Mouse (Mus musculus): ENCODE data around the gene Rwdd1. TPM values are rescaled to one million over a fixed set of nuclear protein-coding genes. Genes with fewer than 3 reads are reported as not detected.

Gene Rwdd1
- 19.9 and 29.3 TPM in 2 replicates for polyA plus RNA-seq (2012; rRNA removed)

DNA sequence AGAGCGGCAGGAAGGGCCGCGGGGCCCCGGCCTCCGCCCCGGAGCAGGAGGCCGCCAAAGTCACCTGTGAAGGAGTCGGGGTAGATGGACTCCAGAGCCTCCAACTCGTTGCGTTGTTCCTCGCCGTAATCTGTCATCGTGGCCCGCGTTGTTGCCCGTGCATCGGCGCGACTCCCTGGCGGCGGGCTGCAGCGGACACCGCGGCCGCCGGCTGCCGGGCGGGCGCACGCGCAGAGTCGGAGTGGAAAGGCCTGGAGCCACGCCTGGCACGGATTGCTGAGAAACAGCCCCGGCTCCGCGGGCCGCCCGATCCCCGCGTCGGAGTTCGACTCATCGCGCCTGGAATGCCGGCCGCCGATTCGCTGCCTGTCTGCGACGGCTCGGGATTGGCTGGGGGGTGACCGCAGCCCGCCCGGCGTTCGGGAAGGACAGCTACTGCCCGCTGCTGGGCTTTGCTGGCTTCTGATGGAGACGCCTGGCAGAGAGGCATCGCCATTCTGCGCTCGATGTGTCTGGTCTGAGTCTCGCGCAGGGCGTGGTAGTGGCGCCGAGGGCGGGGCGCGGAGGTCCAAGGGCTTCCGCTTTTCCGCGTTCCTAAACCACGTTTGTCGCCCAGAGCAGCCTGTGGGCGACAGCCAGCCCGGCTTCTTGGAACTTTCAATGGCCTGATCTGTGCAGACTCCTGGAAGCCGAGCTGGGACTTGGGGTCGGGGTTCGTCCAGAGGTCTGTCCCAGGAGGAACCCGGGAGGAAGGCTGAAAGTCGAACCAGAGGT, at the start of gene Rwdd1:
Rwdd1 (minus strand) TSS at position 323 of the 774 bp plus-strand sequence.
- peak within 1 kb of the TSS; percentile 81 for H3K27ac ChIP-seq (ENCODE audit: insufficient read depth, low read depth, low read length)
- under 1% methylated on average over 82 of the region's 82 CpGs for WGBS
- no peaks in the 10 kb centered on the region for H3K27me3 ChIP-seq (ENCODE audit: control insufficient read depth, insufficient read depth, low read length)
- no peak for TF ChIP-seq CTCF (IDR thresholded peaks at IDR 0.05; ENCODE audit: extremely low read depth, insufficient read length, insufficient replicate concordance, low read depth, low read length)
- peak; percentile 46 for TF ChIP-seq POLR2A (IDR thresholded peaks at IDR 0.05; ENCODE audit: low read depth, low read length)
- no peaks in the 10 kb centered on the region for H3K36me3 ChIP-seq (ENCODE audit: control insufficient read depth, insufficient read depth, low read length)
- H3K4me3 ChIP-seq (ENCODE audit: low read depth, low read length) = peak within 1 kb of the TSS; percentile 93
- H3K4me1 ChIP-seq (ENCODE audit: control insufficient read depth, insufficient read depth, insufficient read length, low read length) = peaks cover 4% of the 10 kb centered on the region; the same call in 1 of the 2 replicates

DNA sequence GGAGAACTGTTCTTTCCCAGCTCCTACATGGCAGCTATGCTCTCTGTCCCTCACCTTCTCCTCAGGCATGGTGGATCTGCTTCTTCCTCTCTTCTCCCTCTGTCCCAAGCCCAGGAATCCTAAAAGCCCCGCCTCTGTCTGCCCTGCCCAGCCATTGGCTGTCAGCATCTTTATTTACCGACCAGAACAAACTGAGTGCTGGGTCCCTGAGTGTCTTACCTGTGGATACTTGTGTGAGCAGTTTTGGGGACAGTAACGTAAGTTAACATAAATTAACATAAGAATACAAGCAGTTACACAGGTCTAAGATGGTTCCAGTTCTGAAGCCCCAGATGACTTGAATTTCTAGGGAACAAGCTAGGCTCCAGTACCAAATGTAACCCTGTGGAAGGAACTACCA, 47.2 kb upstream of the Rwdd1 start:
- no peaks in the 10 kb centered on the region for H3K4me1 ChIP-seq (ENCODE audit: control insufficient read depth, insufficient read depth, insufficient read length, low read length)
- 40% methylated on average over 3 of the region's 3 CpGs for WGBS
- H3K36me3 ChIP-seq (ENCODE audit: control insufficient read depth, insufficient read depth, low read length) = no peaks in the 10 kb centered on the region
- TF ChIP-seq POLR2A (IDR thresholded peaks at IDR 0.05; ENCODE audit: low read depth, low read length) (no peak), CTCF (IDR thresholded peaks at IDR 0.05; ENCODE audit: extremely low read depth, insufficient read length, insufficient replicate concordance, low read depth, low read length) (no peak)
- H3K27me3 ChIP-seq (ENCODE audit: control insufficient read depth, insufficient read depth, low read length) = no peaks in the 10 kb centered on the region
- no peak overlapping the region for H3K27ac ChIP-seq (ENCODE audit: insufficient read depth, low read depth, low read length)
- H3K4me3 ChIP-seq (ENCODE audit: low read depth, low read length) = no peak overlapping the region

DNA sequence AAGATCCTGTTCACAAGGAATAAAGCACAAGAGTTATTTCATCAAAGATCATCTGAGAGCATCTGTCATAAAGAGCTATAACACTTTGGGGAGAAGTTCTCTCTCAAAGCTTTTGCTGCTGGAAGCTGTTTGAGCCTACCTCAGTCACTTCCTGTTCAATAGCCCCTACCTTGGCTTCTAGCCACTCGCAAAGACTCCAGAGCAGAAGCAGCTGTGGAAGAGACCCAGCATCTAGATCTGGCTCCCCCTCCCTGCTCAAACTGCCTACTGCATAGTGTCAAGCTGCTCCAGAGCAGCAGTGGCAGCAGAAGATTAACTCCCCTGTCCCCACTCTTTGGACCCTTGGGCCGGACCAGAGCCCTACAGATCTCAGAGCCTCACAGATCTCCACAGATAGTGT, 34.6 kb upstream of the Rwdd1 start:
- H3K4me3 ChIP-seq (ENCODE audit: low read depth, low read length) = no peak overlapping the region
- H3K36me3 ChIP-seq (ENCODE audit: control insufficient read depth, insufficient read depth, low read length) = no peaks in the 10 kb centered on the region
- 80% methylated on average over 2 of the region's 2 CpGs for WGBS
- H3K27ac ChIP-seq (ENCODE audit: insufficient read depth, low read depth, low read length) = no peak overlapping the region
- TF ChIP-seq CTCF (IDR thresholded peaks at IDR 0.05; ENCODE audit: extremely low read depth, insufficient read length, insufficient replicate concordance, low read depth, low read length) (no peak), POLR2A (IDR thresholded peaks at IDR 0.05; ENCODE audit: low read depth, low read length) (no peak)
- H3K4me1 ChIP-seq (ENCODE audit: control insufficient read depth, insufficient read depth, insufficient read length, low read length) = no peaks in the 10 kb centered on the region
- H3K27me3 ChIP-seq (ENCODE audit: control insufficient read depth, insufficient read depth, low read length) = no peaks in the 10 kb centered on the region

DNA sequence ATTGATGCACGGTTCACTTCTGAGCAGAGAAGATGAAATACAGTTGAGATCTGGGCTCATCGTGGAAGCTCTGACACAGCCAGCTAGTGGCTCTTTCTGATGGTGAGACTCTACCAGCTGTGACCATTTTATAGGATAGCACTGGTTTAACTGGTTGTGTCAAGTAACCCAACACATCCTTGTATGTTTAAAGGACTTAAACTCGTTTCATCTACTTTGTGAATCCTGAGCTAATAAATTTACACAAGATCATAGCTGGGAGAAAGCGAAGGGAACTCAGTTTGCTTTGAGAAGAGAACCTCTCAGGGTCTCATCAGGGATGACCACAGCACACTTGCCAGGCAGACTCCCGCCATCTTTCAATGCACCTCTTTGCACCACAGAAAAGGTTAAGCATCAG, 24.8 kb upstream of the Rwdd1 start, which contains the start of gene Calhm4:
Calhm4 (minus strand) TSS at position 101 of the 400 bp plus-strand sequence.
- 74% methylated on average over 5 of the region's 5 CpGs for WGBS
- H3K4me3 ChIP-seq (ENCODE audit: low read depth, low read length) = no peak within 1 kb of the TSS
- no peaks in the 10 kb centered on the region for H3K36me3 ChIP-seq (ENCODE audit: control insufficient read depth, insufficient read depth, low read length)
- no peaks in the 10 kb centered on the region for H3K27me3 ChIP-seq (ENCODE audit: control insufficient read depth, insufficient read depth, low read length)
- H3K27ac ChIP-seq (ENCODE audit: insufficient read depth, low read depth, low read length) = no peak within 1 kb of the TSS
- TF ChIP-seq POLR2A (IDR thresholded peaks at IDR 0.05; ENCODE audit: low read depth, low read length) (no peak), CTCF (IDR thresholded peaks at IDR 0.05; ENCODE audit: extremely low read depth, insufficient read length, insufficient replicate concordance, low read depth, low read length) (no peak)
- H3K4me1 ChIP-seq (ENCODE audit: control insufficient read depth, insufficient read depth, insufficient read length, low read length) = no peaks in the 10 kb centered on the region

DNA sequence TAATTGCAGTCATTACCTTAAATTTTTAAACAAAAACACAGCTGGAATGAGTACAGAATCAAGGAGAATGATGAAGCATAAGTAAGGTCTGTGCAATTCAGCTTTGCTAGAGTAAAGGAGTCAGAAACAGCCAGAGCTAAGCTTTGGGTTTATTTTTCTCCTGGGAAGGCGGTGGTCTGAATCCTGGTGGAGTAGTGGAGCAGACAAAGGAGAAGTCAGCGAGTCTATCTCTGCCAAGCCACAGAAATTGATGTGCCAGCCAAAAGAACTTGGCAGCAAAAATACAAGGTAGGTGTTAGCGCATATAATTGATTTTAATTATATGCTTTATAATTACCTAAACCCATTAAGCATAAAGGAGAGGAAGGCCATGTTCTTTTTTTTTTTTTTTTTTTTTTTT, 18.0 kb upstream of the Rwdd1 start, which contains the start of gene Trappc3l:
Trappc3l (plus strand) TSS at position 197 of the 400 bp plus-strand sequence.
- 83% methylated on average over 3 of the region's 3 CpGs for WGBS
- peaks cover 2% of the 10 kb centered on the region; the same call in 1 of the 2 replicates for H3K4me1 ChIP-seq (ENCODE audit: control insufficient read depth, insufficient read depth, insufficient read length, low read length)
- TF ChIP-seq POLR2A (IDR thresholded peaks at IDR 0.05; ENCODE audit: low read depth, low read length) (no peak), CTCF (IDR thresholded peaks at IDR 0.05; ENCODE audit: extremely low read depth, insufficient read length, insufficient replicate concordance, low read depth, low read length) (no peak)
- H3K27me3 ChIP-seq (ENCODE audit: control insufficient read depth, insufficient read depth, low read length) = no peaks in the 10 kb centered on the region
- H3K27ac ChIP-seq (ENCODE audit: insufficient read depth, low read depth, low read length) = no peak within 1 kb of the TSS
- H3K36me3 ChIP-seq (ENCODE audit: control insufficient read depth, insufficient read depth, low read length) = no peaks in the 10 kb centered on the region
- H3K4me3 ChIP-seq (ENCODE audit: low read depth, low read length) = no peak within 1 kb of the TSS

DNA sequence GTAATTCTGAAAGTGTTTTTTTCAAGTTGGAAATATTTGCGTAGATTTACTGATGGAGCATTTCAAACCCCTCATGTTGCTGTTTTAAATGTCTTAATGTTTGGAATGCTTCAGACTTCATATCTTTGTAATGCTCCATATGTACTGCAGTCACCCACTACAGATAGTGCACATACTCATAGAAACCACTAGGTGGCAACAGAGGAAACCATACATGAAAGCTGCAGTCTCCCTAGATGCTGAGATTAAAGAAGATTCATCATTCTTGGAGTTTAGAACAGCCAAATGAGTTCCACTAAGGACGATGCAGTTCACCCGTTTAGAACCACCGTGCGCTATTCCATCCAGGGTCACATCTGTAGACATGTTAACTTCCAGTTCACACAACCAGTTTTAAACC, 17.2 kb upstream of the Rwdd1 start:
- H3K36me3 ChIP-seq (ENCODE audit: control insufficient read depth, insufficient read depth, low read length) = no peaks in the 10 kb centered on the region
- no peak for TF ChIP-seq POLR2A (IDR thresholded peaks at IDR 0.05; ENCODE audit: low read depth, low read length)
- no peak for TF ChIP-seq CTCF (IDR thresholded peaks at IDR 0.05; ENCODE audit: extremely low read depth, insufficient read length, insufficient replicate concordance, low read depth, low read length)
- peaks cover 2% of the 10 kb centered on the region; the same call in 1 of the 2 replicates for H3K4me1 ChIP-seq (ENCODE audit: control insufficient read depth, insufficient read depth, insufficient read length, low read length)
- no peak overlapping the region for H3K4me3 ChIP-seq (ENCODE audit: low read depth, low read length)
- no peak overlapping the region for H3K27ac ChIP-seq (ENCODE audit: insufficient read depth, low read depth, low read length)
- WGBS = 10% methylated on average over 5 of the region's 5 CpGs
- H3K27me3 ChIP-seq (ENCODE audit: control insufficient read depth, insufficient read depth, low read length) = no peaks in the 10 kb centered on the region

DNA sequence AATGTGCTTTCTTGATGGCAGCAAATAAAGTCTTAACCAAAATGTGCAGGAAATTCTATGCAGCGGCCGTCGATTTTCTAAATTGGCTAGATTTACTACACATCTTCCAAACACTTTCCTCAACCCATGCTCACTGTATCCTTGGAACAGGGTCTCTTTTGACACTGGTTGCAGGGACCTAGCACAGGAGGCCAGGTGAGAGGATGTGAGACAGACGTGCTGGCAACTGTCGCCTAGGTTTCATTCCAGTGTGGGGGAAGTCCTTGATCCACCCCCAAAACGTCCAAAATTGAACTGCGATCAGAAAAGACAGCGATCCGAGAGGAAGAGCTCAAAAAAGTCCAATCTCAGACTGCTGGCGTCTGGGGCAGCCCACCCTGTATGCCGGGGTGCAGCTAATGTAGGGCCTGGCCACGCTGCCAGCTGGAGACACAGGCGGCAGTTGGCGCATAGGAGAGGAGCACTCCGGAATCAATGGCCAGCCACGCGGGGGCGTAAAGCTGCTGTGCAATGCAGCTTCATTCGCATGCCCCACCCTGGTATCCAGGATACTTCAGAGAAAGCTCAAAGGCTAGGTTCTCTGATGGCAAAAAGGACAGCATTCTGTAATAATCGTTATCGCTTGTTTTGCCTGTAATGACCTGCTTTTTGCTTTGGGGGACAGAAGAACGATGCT, 14.3 kb upstream of the Rwdd1 start:
- H3K36me3 ChIP-seq (ENCODE audit: control insufficient read depth, insufficient read depth, low read length) = no peaks in the 10 kb centered on the region
- 16% methylated on average over 22 of the region's 22 CpGs for WGBS
- peak; percentile 47; the same call in 1 of the 2 replicates for TF ChIP-seq CTCF (IDR thresholded peaks at IDR 0.05; ENCODE audit: extremely low read depth, insufficient read length, insufficient replicate concordance, low read depth, low read length)
- TF ChIP-seq POLR2A (IDR thresholded peaks at IDR 0.05; ENCODE audit: low read depth, low read length) = no peak
- H3K27ac ChIP-seq (ENCODE audit: insufficient read depth, low read depth, low read length) = no peak overlapping the region
- no peaks in the 10 kb centered on the region for H3K27me3 ChIP-seq (ENCODE audit: control insufficient read depth, insufficient read depth, low read length)
- H3K4me3 ChIP-seq (ENCODE audit: low read depth, low read length) = peak overlapping the region; percentile 20; the same call in 1 of the 2 replicates
- peaks cover 2% of the 10 kb centered on the region; the same call in 1 of the 2 replicates for H3K4me1 ChIP-seq (ENCODE audit: control insufficient read depth, insufficient read depth, insufficient read length, low read length)
